Mouse (Mus musculus) hindbrain, embryonic 10.5 days (tissue): ENCODE results near the gene Coro7. TPM values are rescaled to one million over a fixed set of nuclear protein-coding genes. Genes with fewer than 3 reads are reported as not detected.
"Not testable (repeated sequence)": the region's sequence is repeated elsewhere in the genome, so short reads cannot be mapped to it uniquely, and the experiment has no call there.

ENCODE experiments used
- DNase-seq: peaks from one replicate; pipeline ENCODE4 v3.0.0-alpha.2; 2017; ENCODE audit warnings: low spot score
- H3K27ac ChIP-seq: fragments of 300-500 bp; sonication (generic); 2 replicates; pipeline ENCODE4 v1.5.1; 2016; ENCODE audit warnings: mild to moderate bottlenecking, moderate library complexity
- H3K27me3 ChIP-seq: fragments of 300-500 bp; sonication (generic); 2 replicates; pipeline ENCODE4 v1.6.1; 2016; ENCODE audit warnings: mild to moderate bottlenecking; ENCODE audit not compliant: poor library complexity, insufficient read depth, severe bottlenecking
- H3K36me3 ChIP-seq: fragments of 300-500 bp; sonication (generic); 2 replicates; pipeline ENCODE4 v1.6.1; 2016; ENCODE audit warnings: mild to moderate bottlenecking, moderate library complexity
- H3K4me1 ChIP-seq: fragments of 300-500 bp; sonication (generic); replicated peaks from 2 replicates; pipeline ENCODE4 v1.6.1; 2016; ENCODE audit warnings: mild to moderate bottlenecking
- H3K4me3 ChIP-seq: fragments of 300-500 bp; sonication (generic); 2 replicates; pipeline ENCODE4 v1.5.1; 2016; ENCODE audit warnings: mild to moderate bottlenecking, moderate library complexity
- H3K9me3 ChIP-seq: fragments of 300-500 bp; sonication (generic); 2 replicates; pipeline ENCODE4 v1.6.1; 2016; ENCODE audit warnings: mild to moderate bottlenecking, moderate library complexity
- WGBS: fragments of 180-500 bp; shearing (Covaris S2); methylation state at CpG from one replicate; pipeline ENCODE4 v1.1.7; 2016; 5-methylcytosine and 5-hydroxymethylcytosine counted together
- polyA plus RNA-seq: library from polyadenylated mRNA; unstranded; fragments of >200 nt; fragmentation: Nextera tagmentation; extraction: Ambion mirVana; gene quantifications from 2 replicates; pipeline ENCODE4 v1.2.1, GENCODE M21; 2016

The Coro7 gene
- polyA plus RNA-seq, 1 experiment from 2014 or later, result 25.5 TPM

- Histone ChIP-seq H3K4me3 (no peak overlapping the region), H3K36me3 (peaks cover 100% of the 10 kb centered on the region), H3K9me3 (no peaks in the 10 kb centered on the region), H3K27me3 (no peaks in the 10 kb centered on the region), H3K4me1 (no peaks in the 10 kb centered on the region), H3K27ac (no peak overlapping the region)
- DNase-seq, result no peak
- WGBS, result 96% methylated on average over 4 of the region's 4 CpGs
These were observed 31.6 kb upstream of the Coro7 start for GRCm38 (mm10) chr16:4711173-4711572.

GRCm38 (mm10) chr16:4705541-4705940, 26.0 kb upstream of the Coro7 start:
- H3K4me3 ChIP-seq, result no peak overlapping the region
- no peak overlapping the region for H3K27ac ChIP-seq
- H3K4me1 ChIP-seq, result no peaks in the 10 kb centered on the region
- peaks cover 100% of the 10 kb centered on the region for H3K36me3 ChIP-seq
- no peak for DNase-seq
- no peaks in the 10 kb centered on the region for H3K27me3 ChIP-seq
- WGBS, result 66% methylated on average over 4 of the region's 4 CpGs
- H3K9me3 ChIP-seq, result no peaks in the 10 kb centered on the region

GRCm38 (mm10) chr16:4702646-4703045, 23.1 kb upstream of the Coro7 start:
- no peak overlapping the region for H3K4me3 ChIP-seq
- H3K36me3 ChIP-seq, result peaks cover 100% of the 10 kb centered on the region
- no peaks in the 10 kb centered on the region for H3K9me3 ChIP-seq
- no peaks in the 10 kb centered on the region for H3K27me3 ChIP-seq
- DNase-seq, result no peak
- H3K4me1 ChIP-seq, result no peaks in the 10 kb centered on the region
- no peak overlapping the region for H3K27ac ChIP-seq
- WGBS, result 74% methylated on average over 1 of the region's 1 CpGs

- Histone ChIP-seq H3K4me3 (no peak overlapping the region), H3K36me3 (peaks cover 100% of the 10 kb centered on the region), H3K27me3 (no peaks in the 10 kb centered on the region), H3K9me3 (no peaks in the 10 kb centered on the region), H3K27ac (no peak overlapping the region), H3K4me1 (no peaks in the 10 kb centered on the region)
- DNase-seq, result no peak
- WGBS, result 94% methylated on average over 3 of the region's 3 CpGs
These were observed 21.6 kb upstream of the Coro7 start for GRCm38 (mm10) chr16:4701211-4701610.

- 98% methylated on average over 4 of the region's 4 CpGs for WGBS
- not testable (repeated sequence) for H3K27ac ChIP-seq, DNase-seq
These were observed 9.8 kb upstream of the Coro7 start for GRCm38 (mm10) chr16:4689371-4689770.

GRCm38 (mm10) chr16:4684457-4684791, 4.8 kb upstream of the Coro7 start:
- Histone ChIP-seq H3K27me3 (no peaks in the 10 kb centered on the region), H3K36me3 (peaks cover 26% of the 10 kb centered on the region), H3K27ac (peak overlapping the region; percentile 92), H3K9me3 (0 out of 2 replicates have a peak, but pooled peaks cover 3% of the 10 kb centered on the region), H3K4me1 (peaks cover 25% of the 10 kb centered on the region), H3K4me3 (peak overlapping the region; percentile 98)
- DNase-seq, result no peak
- 3% methylated on average over 9 of the region's 9 CpGs for WGBS

More at GRCm38 (mm10) chr16:4689371-4689770, 9.8 kb upstream of the Coro7 start:
- Histone ChIP-seq H3K4me1 (peaks cover 12% of the 10 kb centered on the region), H3K36me3 (peaks cover 74% of the 10 kb centered on the region)
- not testable (repeated sequence) for H3K27me3 ChIP-seq, H3K4me3 ChIP-seq, H3K9me3 ChIP-seq

- H3K27ac ChIP-seq, result peak overlapping the region; percentile 92
- peak; percentile 95 for DNase-seq
- no peaks in the 10 kb centered on the region for H3K9me3 ChIP-seq
- H3K36me3 ChIP-seq, result peaks cover 20% of the 10 kb centered on the region
- H3K4me1 ChIP-seq, result peaks cover 31% of the 10 kb centered on the region
- 0 out of 2 replicates have a peak, but pooled peaks cover under 1% of the 10 kb centered on the region for H3K27me3 ChIP-seq
- peak overlapping the region; percentile 98 for H3K4me3 ChIP-seq
- WGBS, result under 1% methylated on average over 54 of the region's 54 CpGs
These were observed 4.2 kb upstream of the Coro7 start for GRCm38 (mm10) chr16:4683581-4684456.

- Histone ChIP-seq H3K27ac (peak overlapping the region; percentile 92), H3K4me1 (peaks cover 37% of the 10 kb centered on the region), H3K27me3 (0 out of 2 replicates have a peak, but pooled peaks cover 4% of the 10 kb centered on the region), H3K9me3 (no peaks in the 10 kb centered on the region), H3K36me3 (peaks cover 15% of the 10 kb centered on the region), H3K4me3 (peak overlapping the region; percentile 98)
- 32% methylated on average over 9 of the region's 9 CpGs for WGBS
- DNase-seq, result no peak
These were observed 3.6 kb upstream of the Coro7 start for GRCm38 (mm10) chr16:4683193-4683580.

GRCm38 (mm10) chr16:4682628-4683179, 3.1 kb upstream of the Coro7 start:
- Histone ChIP-seq H3K27me3 (0 out of 2 replicates have a peak, but pooled peaks cover 4% of the 10 kb centered on the region), H3K4me3 (peak overlapping the region; percentile 98; the same call in 1 of the 2 replicates), H3K36me3 (peaks cover 11% of the 10 kb centered on the region), H3K4me1 (peaks cover 40% of the 10 kb centered on the region), H3K27ac (peak overlapping the region; percentile 92; the same call in 1 of the 2 replicates), H3K9me3 (no peaks in the 10 kb centered on the region)
- DNase-seq, result no peak
- 75% methylated on average over 4 of the region's 4 CpGs for WGBS

GRCm38 (mm10) chr16:4680922-4681455, 1.4 kb upstream of the Coro7 start:
- DNase-seq, H3K36me3 ChIP-seq, H3K4me3 ChIP-seq, H3K27ac ChIP-seq, H3K9me3 ChIP-seq, H3K27me3 ChIP-seq: not testable (repeated sequence)
- 86% methylated on average over 3 of the region's 3 CpGs for WGBS
- peaks cover 40% of the 10 kb centered on the region for H3K4me1 ChIP-seq

GRCm38 (mm10) chr16:4678080-4678479, 1.5 kb downstream of the Coro7 start:
- Histone ChIP-seq H3K27me3 (0 out of 2 replicates have a peak, but pooled peaks cover 4% of the 10 kb centered on the region), H3K9me3 (no peaks in the 10 kb centered on the region), H3K4me1 (peaks cover 22% of the 10 kb centered on the region), H3K36me3 (peaks cover 33% of the 10 kb centered on the region), H3K4me3 (peak overlapping the region; percentile 80; the same call in 1 of the 2 replicates), H3K27ac (no peak overlapping the region)
- WGBS, result 84% methylated on average over 5 of the region's 5 CpGs
- DNase-seq, result no peak

- 0 out of 2 replicates have a peak, but pooled peaks cover 4% of the 10 kb centered on the region for H3K27me3 ChIP-seq
These were observed 2.7 kb downstream of the Coro7 start for GRCm38 (mm10) chr16:4676836-4677235.

GRCm38 (mm10) chr16:4674091-4674490, 5.5 kb downstream of the Coro7 start:
- Histone ChIP-seq H3K4me1 (peaks cover 12% of the 10 kb centered on the region), H3K27ac (no peak overlapping the region), H3K9me3 (no peaks in the 10 kb centered on the region), H3K4me3 (no peak overlapping the region), H3K36me3 (peaks cover 52% of the 10 kb centered on the region), H3K27me3 (0 out of 2 replicates have a peak, but pooled peaks cover 4% of the 10 kb centered on the region)
- no peak for DNase-seq
- WGBS, result 89% methylated on average over 4 of the region's 4 CpGs

More at GRCm38 (mm10) chr16:4676836-4677235, 2.7 kb downstream of the Coro7 start:
- H3K27ac ChIP-seq, result no peak overlapping the region
- H3K4me1 ChIP-seq, result peaks cover 19% of the 10 kb centered on the region
- no peaks in the 10 kb centered on the region for H3K9me3 ChIP-seq
- peaks cover 33% of the 10 kb centered on the region for H3K36me3 ChIP-seq
- no peak for DNase-seq
- WGBS, result 93% methylated on average over 5 of the region's 5 CpGs
- no peak overlapping the region for H3K4me3 ChIP-seq
